Comparison of ENCODE assay signal across 7 mouse cellular contexts in genomic region chr11:121229018-121229439, GRCm38 (mm10). TPM values are rescaled to one million over a fixed set of nuclear protein-coding genes. Genes with fewer than 3 reads are reported as not detected.
DNase-seq lines count a peak whose midpoint lies in the region; ATAC-seq lines count a peak whose summit lies in the region.

Gene Cybc1 (minus strand): TSS chr11:121229322.

- H3K4me2 ChIP-seq in intestine, embryonic 15.5 days (replicated peaks) = peak within 1 kb of the TSS; percentile 80

- H3K27ac ChIP-seq in intestine, embryonic 15.5 days = peak within 1 kb of the TSS; percentile 85

- peak; percentile 92 for ATAC-seq in intestine, embryonic 15.5 days

- H3K9me3 ChIP-seq in intestine, embryonic 15.5 days = no peaks in the 10 kb centered on the region

- peaks cover 17% of the 10 kb centered on the region for H3K36me3 ChIP-seq in intestine, embryonic 15.5 days

- intact Hi-C loops in gastrocnemius, postnatal 36 days (cut with DNase I) = no loop called here
- intact Hi-C loops in left cerebral cortex, postnatal 25 days (cut with DNase I) = no loop called here

- peak within 1 kb of the TSS; percentile 68 for H3K9ac ChIP-seq in intestine, embryonic 15.5 days

- DNase-seq in adrenal gland, adult 8-10 months = peak; percentile 75
- DNase-seq in embryo, embryonic 11.5 days (ENCODE audit: low read depth, low spot score) = peak; percentile 60
- peak; percentile 46 to 66 for DNase-seq in gastrocnemius, postnatal 36 days
- peak; percentile 68 to 82 for DNase-seq in left cerebral cortex, postnatal 25 days (ENCODE audit: low spot score in 2 of 2)
- peak; percentile 72 for DNase-seq in mesoderm, embryonic 11.5 days (ENCODE audit: low read depth, low spot score)
- DNase-seq in right cerebral cortex, postnatal 36 days (ENCODE audit: low spot score in 2 of 2) = peak; percentile 36 to 55

- peaks cover 14% of the 10 kb centered on the region for H3K4me1 ChIP-seq in intestine, embryonic 15.5 days (replicated peaks)

- peak within 1 kb of the TSS; percentile 81 for H3K4me3 ChIP-seq in intestine, embryonic 15.5 days (replicated peaks)

- WGBS in intestine, embryonic 15.5 days = 0% methylated on average over 23 of the region's 23 CpGs

- H3K27me3 ChIP-seq in intestine, embryonic 15.5 days (replicated peaks) = no peaks in the 10 kb centered on the region

RNA-seq across cellular contexts. Expression of gene Cybc1, which starts in this region (rescaled TPM):
- total RNA-seq in adrenal gland, adult 8-10 months (2022) = 10 to 100 TPM; 24.8 to 31.1 (median 29.1) TPM
- 1 to 10 TPM; 2.5 to 2.7 TPM for total RNA-seq in gastrocnemius, postnatal 36 days (2021)
- polyA plus RNA-seq in intestine, embryonic 15.5 days (2015; fragmentation: Nextera tagmentation; extraction: Ambion mirVana) = 31.2 and 33.2 TPM in 2 replicates
- total RNA-seq in left cerebral cortex, postnatal 25 days (2021) = 10 to 100 TPM; 23.6 to 24.8 TPM

Comparison
In these comparisons a context has a peak if more than half of its experiments do, and no peak if none do; other contexts are left out.
1. Peak in every context shown above with its lines: DNase-seq, ATAC-seq, H3K4me3 ChIP-seq and H3K27ac ChIP-seq.
2. RNA of gene Cybc1 (total RNA-seq): 24.8 to 31.1 TPM in adrenal gland, adult 8-10 months and 23.6 to 24.8 TPM in left cerebral cortex, postnatal 25 days; 2.5 to 2.7 TPM in gastrocnemius, postnatal 36 days; every median in the first group is over 4 times any median in the second.